Mouse (Mus musculus) embryonic fibroblast, embryonic 13.5 days (primary cell): ENCODE measurements around the gene Elfn1. TPM values are rescaled to one million over a fixed set of nuclear protein-coding genes. Genes with fewer than 3 reads are reported as not detected.

Experiments
- H3K27ac ChIP-seq: 2 replicates; pipeline ENCODE4 v1.5.1; 2012; ENCODE audit warnings: low read length, control low read depth, inconsistent platforms; ENCODE audit not compliant: insufficient read depth
- H3K4me1 ChIP-seq: 2 replicates; pipeline ENCODE4 v1.6.1; 2011; ENCODE audit warnings: low read length; ENCODE audit not compliant: control insufficient read depth, insufficient read depth
- H3K4me3 ChIP-seq: 2 replicates; pipeline ENCODE4 v1.5.1; 2011; ENCODE audit warnings: mild to moderate bottlenecking, control low read depth, low read length; ENCODE audit not compliant: insufficient read depth
- CTCF ChIP-seq: IDR thresholded peaks from 2 replicates; pipeline ENCODE4 v1.5.1; 2011; ENCODE audit warnings: mild to moderate bottlenecking, control low read depth, low read length, moderate library complexity, borderline replicate concordance; ENCODE audit not compliant: insufficient read depth
- POLR2A ChIP-seq: IDR thresholded peaks from 2 replicates; pipeline ENCODE4 v1.6.1; 2011; ENCODE audit warnings: low read depth, mild to moderate bottlenecking, control low read depth, low read length, moderate library complexity
- polyA plus RNA-seq: library from polyadenylated mRNA; stranded (reverse); fragments of >200 nt; gene quantifications from 2 replicates; pipeline ENCODE4 v1.2.4, GENCODE M21; 2011; ENCODE audit warnings: low read depth; ENCODE audit not compliant: missing spikeins, insufficient read length

Elfn1 gene
- polyA plus RNA-seq, 1 experiment, result 2.1 TPM

DNA sequence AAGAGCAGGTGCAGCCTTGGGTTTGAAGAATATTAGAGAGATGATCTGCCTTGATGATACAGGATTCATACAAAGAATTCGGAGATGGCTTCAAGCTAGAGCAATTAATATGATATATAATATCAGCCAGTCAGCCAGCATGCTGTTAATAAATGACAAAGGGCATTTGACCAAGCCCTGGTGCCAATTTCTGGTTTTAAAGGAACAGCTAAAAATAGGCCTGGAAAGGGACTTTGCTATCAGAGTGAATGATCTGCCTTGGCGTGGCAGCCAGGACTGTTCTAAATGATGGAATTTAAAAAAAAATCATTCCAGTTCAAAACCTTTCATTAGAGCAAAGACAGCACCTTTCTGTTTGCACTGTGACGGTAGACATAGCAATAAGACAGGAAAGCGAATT, 52.0 kb downstream of the Elfn1 start:
- H3K4me3 ChIP-seq, result no peak overlapping the region
- TF ChIP-seq CTCF, result no peak
- TF ChIP-seq POLR2A, result no peak
- no peaks in the 10 kb centered on the region for H3K4me1 ChIP-seq
- H3K27ac ChIP-seq, result no peak overlapping the region

GRCm38 (mm10) chr5:139964391-139964790, 56.6 kb downstream of the Elfn1 start:
- no peak overlapping the region for H3K27ac ChIP-seq
- TF ChIP-seq CTCF (no peak), POLR2A (no peak)
- no peaks in the 10 kb centered on the region for H3K4me1 ChIP-seq
- no peak overlapping the region for H3K4me3 ChIP-seq

DNA sequence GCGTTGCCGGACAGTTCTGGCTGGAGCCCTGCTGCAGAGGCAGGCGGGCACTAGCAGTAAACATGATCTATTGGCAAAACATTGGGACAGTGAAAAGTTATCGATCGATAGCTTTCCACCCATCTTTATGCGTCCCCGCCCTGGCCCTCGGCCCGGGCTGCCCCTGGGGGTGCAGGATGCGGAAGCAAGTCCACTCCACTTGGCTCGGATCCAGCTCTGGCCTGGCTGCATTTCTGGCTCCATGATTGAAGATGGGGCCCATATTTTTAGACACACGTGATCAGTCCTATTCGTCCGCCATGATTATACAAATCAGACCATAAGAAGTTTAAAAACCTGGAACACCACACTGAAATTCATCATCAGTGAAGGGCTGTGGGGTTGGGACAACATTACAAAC, 57.9 kb downstream of the Elfn1 start:
- H3K4me3 ChIP-seq, result no peak overlapping the region
- TF ChIP-seq POLR2A (no peak), CTCF (no peak)
- no peak overlapping the region for H3K27ac ChIP-seq
- H3K4me1 ChIP-seq, result no peaks in the 10 kb centered on the region

DNA sequence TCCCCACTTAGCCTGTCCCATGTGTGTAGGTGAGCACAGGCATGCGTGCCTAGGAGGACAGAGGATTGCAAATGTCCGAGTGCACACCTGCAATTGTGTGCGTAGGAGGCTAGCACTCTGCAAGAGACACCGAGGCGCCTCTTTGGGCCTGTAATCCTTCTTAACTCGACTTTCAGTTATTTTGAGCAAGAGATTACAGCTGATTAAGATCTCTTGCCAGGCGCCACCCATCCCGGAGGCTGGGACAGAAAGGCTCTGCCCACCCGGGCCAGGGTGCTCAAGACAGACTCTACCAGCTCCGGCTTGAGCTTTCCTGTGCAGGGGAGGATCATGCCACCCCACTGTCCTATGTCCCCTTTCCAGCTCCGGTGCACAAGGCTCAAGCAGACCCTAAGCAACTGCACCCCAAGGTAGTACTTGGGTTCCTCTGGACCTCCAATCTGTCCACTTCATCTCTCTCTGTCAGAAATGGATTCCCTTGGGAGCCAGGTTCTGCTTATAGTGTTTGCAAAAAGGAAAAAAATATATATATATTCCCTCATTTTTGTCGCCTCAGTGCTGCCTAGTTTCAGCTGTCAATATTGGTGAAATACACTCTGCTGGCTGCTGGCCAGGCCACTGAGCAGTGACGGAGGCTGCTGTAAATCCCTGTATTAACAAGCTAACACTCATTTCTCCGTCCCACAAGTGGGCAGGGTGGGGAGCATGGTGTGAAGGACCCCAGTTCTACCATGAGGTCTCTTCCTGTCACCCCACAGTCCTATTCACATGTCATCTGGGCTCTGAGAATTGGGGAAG, 61.6 kb downstream of the Elfn1 start:
- Histone ChIP-seq H3K4me1 (no peaks in the 10 kb centered on the region), H3K4me3 (no peak overlapping the region), H3K27ac (no peak overlapping the region)
- TF ChIP-seq POLR2A (no peak), CTCF (no peak)

DNA sequence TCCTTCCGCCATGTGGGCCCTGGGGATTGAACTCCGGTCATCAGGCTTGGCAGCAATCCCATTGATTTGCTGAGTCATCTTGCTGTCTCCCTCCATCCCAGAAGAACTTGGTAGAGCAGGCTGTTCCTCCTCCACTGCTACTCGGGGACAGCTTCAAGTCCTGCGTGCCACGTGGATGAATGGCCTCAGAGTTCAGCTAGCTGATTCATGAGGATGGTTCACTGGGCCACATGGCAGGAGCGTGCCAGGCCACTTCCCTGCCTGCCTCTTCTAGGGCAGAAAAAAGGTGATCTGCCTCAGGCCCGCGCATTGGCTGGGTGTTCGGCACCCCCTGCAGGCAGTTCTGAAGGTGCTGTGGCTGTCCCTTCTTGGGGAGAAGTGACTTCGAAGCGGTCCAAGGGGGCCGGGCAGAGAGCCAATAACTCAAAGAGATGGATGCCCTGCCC, 62.5 kb downstream of the Elfn1 start:
- Histone ChIP-seq H3K4me1 (no peaks in the 10 kb centered on the region), H3K4me3 (no peak overlapping the region), H3K27ac (no peak overlapping the region)
- TF ChIP-seq POLR2A, result no peak
- TF ChIP-seq CTCF, result 0 out of 2 replicates have a peak, but pooled peaks have one; percentile 23

- Histone ChIP-seq H3K4me1 (no peaks in the 10 kb centered on the region), H3K27ac (no peak overlapping the region), H3K4me3 (no peak overlapping the region)
- no peak for TF ChIP-seq POLR2A
- no peak for TF ChIP-seq CTCF
Measured at GRCm38 (mm10) chr5:139976584-139976983, 68.8 kb downstream of the Elfn1 start.

- H3K4me3 ChIP-seq, result no peak overlapping the region
- no peaks in the 10 kb centered on the region for H3K4me1 ChIP-seq
- TF ChIP-seq POLR2A, result no peak
- TF ChIP-seq CTCF, result no peak
Measured at GRCm38 (mm10) chr5:139977476-139977875, 69.7 kb downstream of the Elfn1 start.

GRCm38 (mm10) chr5:139978525-139979276, 71.0 kb downstream of the Elfn1 start:
- Histone ChIP-seq H3K4me1 (no peaks in the 10 kb centered on the region), H3K27ac (no peak overlapping the region), H3K4me3 (no peak overlapping the region)
- TF ChIP-seq POLR2A, result no peak

More at GRCm38 (mm10) chr5:139977476-139977875, 69.7 kb downstream of the Elfn1 start:
- no peak overlapping the region for H3K27ac ChIP-seq

DNA sequence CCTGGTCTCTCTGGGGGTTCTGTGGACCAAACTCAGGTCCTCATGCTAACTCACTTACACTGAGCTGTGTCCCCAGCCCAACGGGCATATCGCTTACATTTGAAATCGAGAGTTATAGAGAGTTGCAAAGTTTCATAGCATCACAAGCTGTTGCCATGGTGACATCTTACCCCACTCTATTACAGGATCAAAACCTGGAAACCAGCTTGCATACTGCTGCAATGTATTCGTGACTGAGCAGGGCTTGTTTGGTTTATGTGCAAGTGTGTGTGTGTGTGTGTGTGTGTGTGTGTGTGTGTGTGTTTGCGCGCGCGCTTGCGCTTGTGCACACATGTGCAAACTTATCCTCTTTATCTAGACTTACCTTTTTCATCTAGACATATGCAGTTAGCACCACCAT, 71.6 kb downstream of the Elfn1 start:
- H3K27ac ChIP-seq, result no peak overlapping the region
- no peak overlapping the region for H3K4me3 ChIP-seq
- H3K4me1 ChIP-seq, result no peaks in the 10 kb centered on the region
- no peak for TF ChIP-seq CTCF
- TF ChIP-seq POLR2A, result no peak

DNA sequence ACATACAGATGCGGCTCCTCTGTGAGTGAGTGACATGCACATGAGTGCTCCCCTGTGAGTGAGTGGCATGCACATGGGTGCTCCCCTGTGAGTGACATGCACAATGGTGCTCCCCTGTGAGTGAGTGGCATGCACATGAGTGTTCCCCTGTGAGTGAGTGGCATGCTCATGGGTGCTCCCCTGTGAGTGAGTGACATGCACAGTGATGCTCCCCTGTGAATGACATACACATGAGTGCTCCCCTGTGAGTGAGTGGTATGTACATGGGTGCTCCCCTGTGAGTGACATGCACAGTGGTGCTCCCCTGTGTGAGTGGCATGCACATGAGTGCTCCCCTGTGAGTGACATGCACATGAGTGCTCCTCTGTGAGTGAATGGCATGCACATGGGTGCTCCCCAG, 74.2 kb downstream of the Elfn1 start:
- no peak for TF ChIP-seq POLR2A
- TF ChIP-seq CTCF, result no peak
- H3K4me1 ChIP-seq, result no peaks in the 10 kb centered on the region
- H3K4me3 ChIP-seq, result no peak overlapping the region
- H3K27ac ChIP-seq, result no peak overlapping the region
